Comparison of ENCODE assay signal across 10 mouse cellular contexts in the genomic region with DNA sequence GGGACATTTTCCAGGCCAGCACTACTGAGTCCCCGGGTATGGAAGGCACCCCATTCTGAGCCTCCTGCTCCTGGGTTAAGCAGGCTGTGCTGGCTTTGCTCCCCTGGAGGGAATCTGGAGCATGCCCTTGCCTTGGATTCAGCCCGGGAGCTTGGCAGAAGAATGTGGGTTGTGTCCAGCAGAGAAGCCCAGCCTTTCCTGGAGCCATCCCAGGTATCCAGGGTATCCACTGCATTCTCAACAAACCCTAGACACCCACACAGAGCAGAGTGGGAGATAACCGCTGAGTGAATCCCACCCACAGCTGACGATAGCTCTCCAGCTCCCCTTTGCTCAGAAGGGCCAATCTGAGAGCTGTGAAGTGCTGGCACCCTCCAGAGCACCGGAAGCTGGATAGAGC. TPM values are rescaled to one million over a fixed set of nuclear protein-coding genes. Genes with fewer than 3 reads are reported as not detected.
DNase-seq lines count a peak whose midpoint lies in the region; ATAC-seq lines count a peak whose summit lies in the region.
"Had no signal": no experiment of that assay in that cellular context is flagged by ENCODE, and none has a peak within 500 bp of the region (broad histone marks: within the 10 kb centered on the region; RNA-seq: fewer than 3 reads in every experiment).

No protein-coding gene starts in this region.

- H3K36me3 ChIP-seq in heart, embryonic 14.5 days (ENCODE audit: control insufficient read depth, insufficient read depth, low read length) = no peaks in the 10 kb centered on the region
- no peaks in the 10 kb centered on the region for H3K36me3 ChIP-seq in forebrain, embryonic 10.5 days (replicated peaks)
- H3K36me3 ChIP-seq: liver, embryonic 15.5 days had no signal

- H3K9me3 ChIP-seq in heart, embryonic 14.5 days (ENCODE audit: control insufficient read depth, low read length) = no peaks in the 10 kb centered on the region
- no peaks in the 10 kb centered on the region for H3K9me3 ChIP-seq in forebrain, embryonic 10.5 days
- H3K9me3 ChIP-seq: liver, embryonic 15.5 days had no signal

- ATAC-seq in heart, embryonic 14.5 days (ENCODE audit: insufficient number of reproducible peaks, insufficient read depth, low FRiP score, low read depth) = peak; percentile 55

- peak overlapping the region; percentile 3 to 61; a peak in 3 of 4 replicates for H3K27ac ChIP-seq in heart, embryonic 14.5 days (replicated peaks in 1 of 2; ENCODE audit: control insufficient read depth in 1 of 2, insufficient read depth in 1 of 2, low read depth in 2 of 2, low read length in 2 of 2)
- no peak overlapping the region for H3K27ac ChIP-seq in forebrain, embryonic 10.5 days
- H3K27ac ChIP-seq: liver, embryonic 15.5 days had no signal

- no peak overlapping the region for H3K4me3 ChIP-seq in heart, embryonic 14.5 days (ENCODE audit: control insufficient read depth in 1 of 2, insufficient read depth in 1 of 2, low read depth in 1 of 2, low read length in 2 of 2)
- no peak overlapping the region for H3K4me3 ChIP-seq in forebrain, embryonic 10.5 days
- H3K4me3 ChIP-seq: erythroblast, embryonic 14.5 days; liver, embryonic 15.5 days had no signal

- DNase-seq in layer of hippocampus, postnatal 14 days (ENCODE audit: low spot score in 2 of 2) = peak; percentile 34 to 48
- DNase-seq in layer of hippocampus, adult 9-11 months = no peak
- DNase-seq in cerebellum, postnatal 10 days = peak; percentile 50 to 68
- DNase-seq in lung, postnatal 10 days = peak; percentile 82
- no peak for DNase-seq in forebrain, embryonic 10.5 days (ENCODE audit: extremely low spot score, low spot score)
- DNase-seq in right cerebral cortex, postnatal 36 days (ENCODE audit: low spot score in 2 of 2) = no peak
- no peak for DNase-seq in frontal cortex, postnatal 14 days (ENCODE audit: low spot score in 2 of 2)

- 0 out of 2 replicates have a peak overlapping the region, but pooled peaks have one; percentile 21 for H3K9ac ChIP-seq in heart, embryonic 14.5 days (ENCODE audit: low read length)
- H3K9ac ChIP-seq: liver, embryonic 15.5 days had no signal

- 19% methylated on average over 5 of the region's 5 CpGs for WGBS in heart, embryonic 14.5 days
- WGBS in forebrain, embryonic 10.5 days = 77% methylated on average over 5 of the region's 5 CpGs

- H3K4me2 ChIP-seq in heart, embryonic 14.5 days (ENCODE audit: low read length) = 0 out of 2 replicates have a peak overlapping the region, but pooled peaks have one; percentile 22
- H3K4me2 ChIP-seq: liver, embryonic 15.5 days had no signal

- H3K4me1 ChIP-seq in heart, embryonic 14.5 days (ENCODE audit: control insufficient read depth in 2 of 2, insufficient read depth in 2 of 2, low read length in 2 of 2) = peaks cover 33 to 39% of the 10 kb centered on the region in 2 experiments
- H3K4me1 ChIP-seq in forebrain, embryonic 10.5 days = no peaks in the 10 kb centered on the region; the same call in 1 of the 2 replicates
- H3K4me1 ChIP-seq: liver, embryonic 15.5 days had no signal

- no peaks in the 10 kb centered on the region for H3K27me3 ChIP-seq in heart, embryonic 14.5 days (ENCODE audit: control insufficient read depth, insufficient read depth, low read length)
- no peaks in the 10 kb centered on the region for H3K27me3 ChIP-seq in forebrain, embryonic 10.5 days (ENCODE audit: poor library complexity, severe bottlenecking)

RNA-seq across cellular contexts. Expression of a gene that starts 21.5 kb away (rescaled TPM):
- total RNA-seq in layer of hippocampus, postnatal 14 days (2021) = 10 to 100 TPM; 64.7 to 67.4 TPM
- 138 and 157 TPM in 2 replicates for polyA plus RNA-seq in heart, embryonic 14.5 days (2014; fragmentation: Nextera tagmentation; extraction: Ambion mirVana)
- 49.9 and 51.9 TPM in 2 replicates for polyA plus RNA-seq in forebrain, embryonic 10.5 days (2016; fragmentation: Nextera tagmentation; extraction: Ambion mirVana)

RNA-seq across cellular contexts. Expression of a gene that starts 29.3 kb away (rescaled TPM):
- 10 to 100 TPM in 1 of 2 experiments, 1 to 10 TPM in 1; 9.3 to 11.4 TPM for total RNA-seq in layer of hippocampus, postnatal 14 days (2021)
- polyA plus RNA-seq in heart, embryonic 14.5 days (2014; fragmentation: Nextera tagmentation; extraction: Ambion mirVana) = 18.5 and 20.9 TPM in 2 replicates
- 25.6 and 29.5 TPM in 2 replicates for polyA plus RNA-seq in forebrain, embryonic 10.5 days (2016; fragmentation: Nextera tagmentation; extraction: Ambion mirVana)

Comparison
In these comparisons a context has a peak if more than half of its experiments do, and no peak if none do; other contexts are left out.
1. DNase-seq: peak in layer of hippocampus, postnatal 14 days (2 of 2), cerebellum, postnatal 10 days (2 of 2) and lung, postnatal 10 days (single experiment); none in layer of hippocampus, adult 9-11 months (single experiment), forebrain, embryonic 10.5 days (single experiment), right cerebral cortex, postnatal 36 days (0 of 2) and frontal cortex, postnatal 14 days (0 of 2).